Mouse (Mus musculus) 3134 (cell line): ENCODE data around the gene Mdga2.
A peak's percentile ranks its signal among the peaks of the same experiment; 100 is the strongest.

ENCODE experiments used
- DNase-seq: peaks from one replicate; pipeline ENCODE4 v3.0.0-alpha.2; 2011; ENCODE audit warnings: low spot score; ENCODE audit not compliant: insufficient read length; ENCODE audit errors: extremely low read depth

Mdga2 gene

GRCm38 (mm10) chr12:66724474-66724873 is 497.9 kb downstream of the Mdga2 start:
- no peak for DNase-seq

GRCm38 (mm10) chr12:66708334-66708733 is 514.0 kb downstream of the Mdga2 start:
- DNase-seq: no peak

GRCm38 (mm10) chr12:66707431-66707830 is 514.9 kb downstream of the Mdga2 start:
- DNase-seq: peak; percentile 25

- DNase-seq: no peak
These were observed 517.3 kb downstream of the Mdga2 start for GRCm38 (mm10) chr12:66705015-66705414.

- DNase-seq: peak; percentile 3
These were observed 519.6 kb downstream of the Mdga2 start for GRCm38 (mm10) chr12:66702781-66703180.

GRCm38 (mm10) chr12:66679558-66679957 is 542.8 kb downstream of the Mdga2 start:
- no peak for DNase-seq

GRCm38 (mm10) chr12:66648605-66649552 is 573.5 kb downstream of the Mdga2 start:
- no peak for DNase-seq

- DNase-seq: no peak
These were observed 581.9 kb downstream of the Mdga2 start for GRCm38 (mm10) chr12:66640408-66640807.

GRCm38 (mm10) chr12:66619944-66620343 is 602.4 kb downstream of the Mdga2 start:
- DNase-seq: no peak

- DNase-seq: no peak
These were observed 630.6 kb downstream of the Mdga2 start for GRCm38 (mm10) chr12:66591617-66592230.

GRCm38 (mm10) chr12:66565396-66565795 is 657.0 kb downstream of the Mdga2 start:
- no peak for DNase-seq

- DNase-seq: no peak
These were observed 665.5 kb downstream of the Mdga2 start for GRCm38 (mm10) chr12:66556846-66557245.

GRCm38 (mm10) chr12:66556178-66556820 is 666.0 kb downstream of the Mdga2 start:
- DNase-seq: no peak

GRCm38 (mm10) chr12:66524973-66525372 is 697.4 kb downstream of the Mdga2 start:
- no peak for DNase-seq

- DNase-seq: no peak
These were observed 723.1 kb downstream of the Mdga2 start for GRCm38 (mm10) chr12:66499258-66499657.

- no peak for DNase-seq
These were observed 751.5 kb downstream of the Mdga2 start for GRCm38 (mm10) chr12:66470868-66471267.

GRCm38 (mm10) chr12:66470243-66470863 is 752.0 kb downstream of the Mdga2 start:
- no peak for DNase-seq

- no peak for DNase-seq
These were observed 756.8 kb downstream of the Mdga2 start for GRCm38 (mm10) chr12:66465516-66465915.

GRCm38 (mm10) chr12:66443340-66443739 is 779.0 kb downstream of the Mdga2 start:
- DNase-seq: no peak
